Mouse (Mus musculus): ENCODE results near the gene Olfr901. TPM values are rescaled to one million over a fixed set of nuclear protein-coding genes. Genes with fewer than 3 reads are reported as not detected.
"Not testable (repeated sequence)": the region's sequence is repeated elsewhere in the genome, so short reads cannot be mapped to it uniquely, and the experiment has no call there.

Olfr901 gene
- total RNA-seq (2014; rRNA removed) (not detected in 2 replicates), polyA plus RNA-seq (2015; fragmentation: Nextera tagmentation; extraction: Ambion mirVana) (not detected in 2 replicates)

DNA sequence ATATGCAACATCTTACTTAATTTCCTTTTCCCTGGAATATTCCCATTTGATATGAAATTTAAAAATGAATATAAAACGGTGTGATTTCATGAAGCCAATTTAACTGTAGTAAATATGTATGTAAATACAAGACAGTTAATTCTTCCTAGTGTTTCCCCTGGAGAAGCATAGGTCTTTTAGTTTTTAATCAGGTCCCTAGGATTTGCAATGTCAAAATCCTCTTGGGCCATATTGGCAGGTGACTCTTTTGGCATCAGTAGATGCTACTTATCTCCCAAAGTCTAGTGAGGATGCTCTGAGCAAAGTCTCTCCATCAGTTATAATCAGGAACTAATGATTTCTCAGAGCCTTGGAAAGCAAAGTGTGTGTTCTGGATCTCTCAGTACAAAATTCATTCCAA lies at the start of gene Olfr901:
Gene Olfr901 (plus strand): TSS at position 301 of the 400 bp plus-strand sequence.
- Histone ChIP-seq H3K4me3 (ENCODE audit: low read depth, low read length) (no peak within 1 kb of the TSS), H3K4me1 (ENCODE audit: insufficient read depth, low read length) (no peaks in the 10 kb centered on the region), H3K27ac (ENCODE audit: low read depth, low read length) (no peak within 1 kb of the TSS), H3K27me3 (ENCODE audit: insufficient read depth, low read length) (no peaks in the 10 kb centered on the region), H3K4me2 (ENCODE audit: low read depth, low read length, poor library complexity, severe bottlenecking) (no peak within 1 kb of the TSS), H3K9me3 (ENCODE audit: low read length) (no peaks in the 10 kb centered on the region), H3K36me3 (ENCODE audit: insufficient read depth, low read length) (no peaks in the 10 kb centered on the region), H3K9ac (replicated peaks; ENCODE audit: low read length, poor library complexity, severe bottlenecking) (no peak within 1 kb of the TSS)
- no peak for TF ChIP-seq CTCF (IDR thresholded peaks at IDR 0.05)
- no peak for ATAC-seq (ENCODE audit: low FRiP score)
- 83% methylated on average over 1 of the region's 1 CpGs for WGBS
- no peak for DNase-seq (ENCODE audit: low spot score)

DNA sequence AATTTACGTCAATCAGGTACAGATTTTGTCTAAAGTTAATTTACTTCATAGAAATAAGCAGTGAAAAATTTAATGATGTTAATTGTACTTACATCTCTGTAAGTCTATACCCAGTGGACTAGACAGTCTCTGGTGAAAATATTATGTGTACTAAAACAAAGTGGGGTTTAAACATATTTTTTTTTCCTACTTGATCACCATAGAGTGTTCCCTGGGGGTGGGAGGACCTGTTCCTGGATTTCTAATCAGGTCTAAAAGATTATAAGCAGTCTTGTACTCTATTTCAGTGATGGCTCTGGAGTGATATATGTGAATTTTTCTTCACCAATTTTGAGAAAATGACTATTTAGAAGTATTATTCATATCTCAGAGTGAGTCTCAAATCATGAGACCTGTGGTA lies 27.9 kb upstream of the Olfr901 start, which contains the start of gene Olfr147:
Gene Olfr147 (plus strand): TSS at position 301 of the 400 bp plus-strand sequence.
- Histone ChIP-seq H3K9me3 (ENCODE audit: low read length) (no peaks in the 10 kb centered on the region), H3K4me2 (ENCODE audit: low read depth, low read length, poor library complexity, severe bottlenecking) (no peak within 1 kb of the TSS), H3K27me3 (ENCODE audit: insufficient read depth, low read length) (no peaks in the 10 kb centered on the region), H3K27ac (ENCODE audit: low read depth, low read length) (no peak within 1 kb of the TSS), H3K4me1 (ENCODE audit: insufficient read depth, low read length) (no peaks in the 10 kb centered on the region), H3K4me3 (ENCODE audit: low read depth, low read length) (no peak within 1 kb of the TSS), H3K36me3 (ENCODE audit: insufficient read depth, low read length) (no peaks in the 10 kb centered on the region), H3K9ac (replicated peaks; ENCODE audit: low read length, poor library complexity, severe bottlenecking) (no peak within 1 kb of the TSS)
- ATAC-seq (ENCODE audit: low FRiP score): no peak
- DNase-seq (ENCODE audit: low spot score): no peak
- WGBS: 84% methylated on average over 1 of the region's 1 CpGs
- TF ChIP-seq CTCF (IDR thresholded peaks at IDR 0.05): no peak

DNA sequence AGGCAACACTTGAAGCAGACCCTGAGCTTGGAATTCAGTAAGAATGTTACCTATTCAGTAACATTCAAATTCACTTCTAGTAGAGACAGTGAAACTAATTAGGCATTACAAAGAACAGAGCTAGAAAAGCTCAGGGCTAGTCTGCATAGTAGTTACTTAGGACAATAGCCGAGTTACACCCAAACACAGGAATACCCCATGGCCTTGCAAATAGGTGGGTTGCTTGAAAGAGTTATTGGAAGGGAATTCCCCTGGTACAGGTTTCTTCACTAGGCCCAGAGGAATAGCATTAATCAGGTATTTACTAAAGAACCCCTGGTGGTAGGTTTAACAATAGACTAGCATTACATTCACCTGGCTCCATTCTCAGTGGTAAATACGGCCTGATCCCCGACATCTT lies 21.8 kb upstream of the Olfr901 start:
- not testable (repeated sequence) for H3K4me2 ChIP-seq (ENCODE audit: low read depth, low read length, poor library complexity, severe bottlenecking); H3K9ac ChIP-seq (replicated peaks; ENCODE audit: low read length, poor library complexity, severe bottlenecking); H3K27me3 ChIP-seq (ENCODE audit: insufficient read depth, low read length); DNase-seq (ENCODE audit: low spot score); ATAC-seq (ENCODE audit: low FRiP score); H3K9me3 ChIP-seq (ENCODE audit: low read length); H3K4me3 ChIP-seq (ENCODE audit: low read depth, low read length); H3K4me1 ChIP-seq (ENCODE audit: insufficient read depth, low read length); H3K27ac ChIP-seq (ENCODE audit: low read depth, low read length); H3K36me3 ChIP-seq (ENCODE audit: insufficient read depth, low read length)
- WGBS: 85% methylated on average over 3 of the region's 3 CpGs

DNA sequence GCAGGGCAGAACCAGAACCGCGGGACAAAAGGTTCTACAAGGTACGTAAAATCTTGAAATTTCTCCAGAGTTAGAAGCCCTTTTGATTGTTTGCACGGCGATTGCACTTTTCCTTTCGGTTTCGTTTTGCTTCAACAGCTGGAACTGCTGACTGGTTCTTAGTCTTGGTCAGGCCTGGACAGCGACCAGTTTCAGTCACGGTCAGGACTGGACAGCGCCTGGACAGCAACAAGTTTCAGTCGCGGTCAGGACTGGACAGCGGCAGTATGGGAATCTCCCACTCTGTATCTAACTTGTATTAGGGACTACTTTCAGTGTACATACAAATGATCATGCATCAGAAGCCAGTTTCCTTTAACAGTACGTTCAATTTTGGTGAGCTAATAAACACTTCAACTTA lies 15.8 kb upstream of the Olfr901 start:
- not testable (repeated sequence) for DNase-seq (ENCODE audit: low spot score)

DNA sequence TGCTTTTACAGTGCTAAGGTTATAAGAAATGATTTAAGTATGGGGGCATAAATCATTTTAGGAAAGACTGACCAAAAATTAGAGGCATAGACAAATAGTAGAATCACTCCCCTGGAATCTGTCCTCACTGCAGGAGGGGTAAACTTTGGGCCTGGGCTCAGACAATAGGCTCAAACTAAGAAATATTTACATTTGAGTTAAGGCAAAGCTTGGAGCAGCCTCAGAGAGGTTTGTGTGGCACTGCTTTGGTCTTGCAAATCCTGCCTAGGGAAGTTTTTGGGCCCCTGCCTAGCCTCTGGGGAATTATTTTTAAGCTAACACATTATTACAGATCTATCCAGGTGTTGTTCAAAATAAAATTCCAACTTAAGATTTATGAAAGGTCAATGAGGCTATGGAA lies 5.5 kb upstream of the Olfr901 start:
- Histone ChIP-seq H3K36me3 (ENCODE audit: insufficient read depth, low read length) (no peaks in the 10 kb centered on the region), H3K4me3 (ENCODE audit: low read depth, low read length) (no peak overlapping the region), H3K4me2 (ENCODE audit: low read depth, low read length, poor library complexity, severe bottlenecking) (no peak overlapping the region), H3K27ac (ENCODE audit: low read depth, low read length) (no peak overlapping the region), H3K9ac (replicated peaks; ENCODE audit: low read length, poor library complexity, severe bottlenecking) (no peak overlapping the region), H3K4me1 (ENCODE audit: insufficient read depth, low read length) (no peaks in the 10 kb centered on the region), H3K27me3 (ENCODE audit: insufficient read depth, low read length) (no peaks in the 10 kb centered on the region), H3K9me3 (ENCODE audit: low read length) (no peaks in the 10 kb centered on the region)
- DNase-seq (ENCODE audit: low spot score): no peak
- no peak for ATAC-seq (ENCODE audit: low FRiP score)
- no peak for TF ChIP-seq CTCF (IDR thresholded peaks at IDR 0.05)

More for the DNA sequence above, 15.8 kb upstream of the Olfr901 start:
- H3K4me1 ChIP-seq (ENCODE audit: insufficient read depth, low read length); H3K27me3 ChIP-seq (ENCODE audit: insufficient read depth, low read length); H3K9ac ChIP-seq (replicated peaks; ENCODE audit: low read length, poor library complexity, severe bottlenecking); H3K9me3 ChIP-seq (ENCODE audit: low read length); ATAC-seq (ENCODE audit: low FRiP score); H3K27ac ChIP-seq (ENCODE audit: low read depth, low read length); H3K36me3 ChIP-seq (ENCODE audit: insufficient read depth, low read length); H3K4me3 ChIP-seq (ENCODE audit: low read depth, low read length); H3K4me2 ChIP-seq (ENCODE audit: low read depth, low read length, poor library complexity, severe bottlenecking): not testable (repeated sequence)
- 94% methylated on average over 14 of the region's 14 CpGs for WGBS

DNA sequence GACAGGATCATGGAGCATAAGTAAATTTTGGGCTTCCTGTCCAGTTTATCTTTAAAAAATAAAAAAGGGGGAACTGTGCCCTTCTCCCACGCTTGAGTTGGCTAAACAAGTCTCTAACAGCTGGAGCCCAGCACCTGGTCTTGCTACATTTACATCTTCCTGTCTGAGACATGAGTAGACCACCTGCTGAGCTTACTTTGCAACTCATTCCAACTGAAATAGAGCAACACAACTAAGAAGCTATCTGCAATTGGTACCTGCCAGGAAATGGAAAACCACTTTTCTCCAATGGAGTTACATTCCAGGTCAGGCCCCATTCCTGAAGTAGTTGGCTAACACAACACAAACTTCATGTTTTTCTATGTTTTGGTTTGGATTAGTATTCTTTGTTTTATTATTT lies 2.2 kb upstream of the Olfr901 start:
- no peak overlapping the region for H3K9ac ChIP-seq (replicated peaks; ENCODE audit: low read length, poor library complexity, severe bottlenecking)
- H3K4me1 ChIP-seq (ENCODE audit: insufficient read depth, low read length): no peaks in the 10 kb centered on the region
- WGBS: 45% methylated on average over 1 of the region's 1 CpGs
- TF ChIP-seq CTCF (IDR thresholded peaks at IDR 0.05): no peak
- DNase-seq (ENCODE audit: low spot score) (no peak), ATAC-seq (ENCODE audit: low FRiP score) (no peak)
- H3K9me3 ChIP-seq (ENCODE audit: low read length): no peaks in the 10 kb centered on the region
- no peak overlapping the region for H3K27ac ChIP-seq (ENCODE audit: low read depth, low read length)
- no peaks in the 10 kb centered on the region for H3K27me3 ChIP-seq (ENCODE audit: insufficient read depth, low read length)
- no peaks in the 10 kb centered on the region for H3K36me3 ChIP-seq (ENCODE audit: insufficient read depth, low read length)
- no peak overlapping the region for H3K4me3 ChIP-seq (ENCODE audit: low read depth, low read length)
- no peak overlapping the region for H3K4me2 ChIP-seq (ENCODE audit: low read depth, low read length, poor library complexity, severe bottlenecking)

Measured in midbrain, postnatal 0 days (tissue).